Mouse (Mus musculus) limb, embryonic 11.5 days (tissue): ENCODE results near the gene Arhgap22. TPM values are rescaled to one million over a fixed set of nuclear protein-coding genes. Genes with fewer than 3 reads are reported as not detected.

ENCODE experiments used
- polyA plus RNA-seq: library from polyadenylated mRNA; unstranded; fragments of >200 nt; fragmentation: Nextera tagmentation; extraction: Ambion mirVana; gene quantifications from 2 replicates; pipeline ENCODE4 v1.2.1, GENCODE M21; 2014

Arhgap22 gene
- polyA plus RNA-seq, 1 experiment from 2014 or later = 2.7 TPM

Other genes with a start within 250 kb of the Arhgap22 start
- gene Lrrc18, start 222.6 kb upstream of the Arhgap22 start, polyA plus RNA-seq = 0.52 and 1.0 TPM in 2 replicates
- 0.24 and 0.45 TPM in 2 replicates for gene Wdfy4, start 28.5 kb upstream of the Arhgap22 start, polyA plus RNA-seq
- gene Mapk8, start 233.1 kb downstream of the Arhgap22 start, polyA plus RNA-seq = 21.2 and 23.8 TPM in 2 replicates